Mouse (Mus musculus) small intestine, adult 2 months (tissue): ENCODE data around the gene Ddx1.

Source experiments
- CTCF ChIP-seq: fragments of 200-500 bp; IDR thresholded peaks from 2 replicates; pipeline ENCODE4 v1.5.1; 2012; ENCODE audit warnings: low read depth, mild to moderate bottlenecking, control low read depth, inconsistent platforms, low read length, moderate library complexity, mixed read lengths; ENCODE audit not compliant: insufficient replicate concordance, insufficient read length; ENCODE audit errors: extremely low read depth
- POLR2A ChIP-seq: fragments of 200-500 bp; IDR thresholded peaks from 2 replicates; pipeline ENCODE4 v1.6.1; 2012; ENCODE audit warnings: low read depth, mild to moderate bottlenecking, control low read depth, inconsistent platforms, low read length, moderate library complexity

GRCm38 (mm10) chr12:13218101-13218514 is 30.9 kb downstream of the Ddx1 start:
- TF ChIP-seq CTCF, result no peak
- TF ChIP-seq POLR2A, result no peak
